26 mouse cellular contexts compared by ENCODE assay signal in the genomic region with DNA sequence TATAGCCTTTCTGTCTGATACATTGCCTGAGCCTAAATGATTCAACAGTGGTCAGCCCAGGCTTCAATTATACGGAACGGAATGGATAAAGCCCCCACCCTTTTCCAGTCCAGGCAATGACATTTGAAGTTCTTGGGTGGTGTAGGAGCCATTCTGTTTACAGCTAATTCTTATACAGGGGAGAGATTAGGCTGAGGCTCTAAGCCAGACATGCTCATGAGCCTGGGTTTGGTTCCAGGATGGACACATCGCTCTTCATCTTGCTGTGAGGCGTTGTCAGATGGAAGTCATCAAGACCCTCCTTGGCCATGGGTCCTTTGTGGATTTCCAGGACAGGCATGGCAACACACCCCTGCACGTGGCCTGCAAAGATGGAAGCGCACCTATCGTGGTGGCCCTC. TPM values are rescaled to one million over a fixed set of nuclear protein-coding genes. Genes with fewer than 3 reads are reported as not detected.
"Had no signal": no experiment of that assay in that cellular context is flagged by ENCODE, and none has a peak within 500 bp of the region (broad histone marks: within the 10 kb centered on the region; RNA-seq: fewer than 3 reads in every experiment).

No protein-coding gene starts in this region.

- H3K4me3 ChIP-seq: liver, embryonic 12.5 days; midbrain, embryonic 10.5 days; midbrain, embryonic 13.5 days; myocyte; neural tube, embryonic 13.5 days; neural tube, embryonic 15.5 days had no signal

- H3K4me2 ChIP-seq: liver, embryonic 12.5 days; midbrain, embryonic 13.5 days; neural tube, embryonic 13.5 days; neural tube, embryonic 15.5 days had no signal

- H3K27me3 ChIP-seq: liver, embryonic 12.5 days; midbrain, embryonic 13.5 days; neural tube, embryonic 13.5 days; neural tube, embryonic 15.5 days had no signal

- DNase-seq: lung, adult 2 months; lung, postnatal 36 days; retina, postnatal 1 day; right cerebral cortex, adult 18-20 months; right cerebral cortex, postnatal 25 days; right cerebral cortex, postnatal 4 days; spleen, adult 18-20 months; thymus, adult 18-20 months; thymus, postnatal 14 days; thymus, postnatal 36 days had no signal

- H3K9me3 ChIP-seq: liver, embryonic 12.5 days; midbrain, embryonic 10.5 days; midbrain, embryonic 13.5 days; neural tube, embryonic 13.5 days; neural tube, embryonic 15.5 days had no signal

- H3K9ac ChIP-seq: liver, embryonic 12.5 days; liver, embryonic 14.5 days; midbrain, embryonic 13.5 days; neural tube, embryonic 13.5 days; neural tube, embryonic 15.5 days had no signal

- H3K4me1 ChIP-seq: liver, embryonic 12.5 days; midbrain, embryonic 10.5 days; midbrain, embryonic 13.5 days; neural tube, embryonic 13.5 days; neural tube, embryonic 15.5 days had no signal

- ATAC-seq: liver, embryonic 12.5 days; midbrain, embryonic 13.5 days; midbrain, embryonic 16.5 days had no signal

- H3K27ac ChIP-seq: liver, embryonic 12.5 days; liver, embryonic 14.5 days; midbrain, embryonic 10.5 days; midbrain, embryonic 13.5 days; neural tube, embryonic 13.5 days; neural tube, embryonic 15.5 days had no signal

RNA-seq across cellular contexts. Expression of gene BC051665, which starts 55.6 kb away (rescaled TPM):
- total RNA-seq: megakaryocyte, adult 5-6 weeks; megakaryocyte-erythroid progenitor cell, adult 5-6 weeks had no signal
- polyA plus RNA-seq: liver, embryonic 12.5 days; liver, embryonic 14.5 days; liver, embryonic 16.5 days; lung, adult 2 months; midbrain, embryonic 10.5 days; midbrain, embryonic 13.5 days; midbrain, embryonic 16.5 days; myocyte; neural tube, embryonic 11.5 days; neural tube, embryonic 13.5 days; neural tube, embryonic 15.5 days; small intestine, adult 2 months; stomach, embryonic 14.5 days; stomach, embryonic 16.5 days; thymus, postnatal 0 days had no signal
